Mouse (Mus musculus) granulocyte monocyte progenitor cell, adult 5-6 weeks (primary cell): ENCODE data around the gene Plch2. TPM values are rescaled to one million over a fixed set of nuclear protein-coding genes. Genes with fewer than 3 reads are reported as not detected.
A peak's percentile ranks its signal among the peaks of the same experiment; 100 is the strongest.

Experiments
- ATAC-seq: replicated peaks from 2 replicates; pipeline ENCODE4 v1.8.0; 2016; ENCODE audit warnings: mild to moderate bottlenecking, moderate TSS enrichment, inconsistent platforms; ENCODE audit not compliant: poor library complexity, severe bottlenecking
- total RNA-seq, 2 experiments: library from RNA; stranded (forward) in 1 of 2; stranded (reverse) in 1 of 2; fragments of 200-712, 200-1000 nt in 1 of 2; fragments of >200 nt in 1 of 2; fragmentation: Nextera tagmentation in 1 of 2; gene quantifications; 2 replicates each; pipeline ENCODE4 v1.2.3; 2014 to 2017

Plch2 gene
- total RNA-seq, 2 experiments from 2014 or later: 0.30 TPM; not detected in 1

DNA sequence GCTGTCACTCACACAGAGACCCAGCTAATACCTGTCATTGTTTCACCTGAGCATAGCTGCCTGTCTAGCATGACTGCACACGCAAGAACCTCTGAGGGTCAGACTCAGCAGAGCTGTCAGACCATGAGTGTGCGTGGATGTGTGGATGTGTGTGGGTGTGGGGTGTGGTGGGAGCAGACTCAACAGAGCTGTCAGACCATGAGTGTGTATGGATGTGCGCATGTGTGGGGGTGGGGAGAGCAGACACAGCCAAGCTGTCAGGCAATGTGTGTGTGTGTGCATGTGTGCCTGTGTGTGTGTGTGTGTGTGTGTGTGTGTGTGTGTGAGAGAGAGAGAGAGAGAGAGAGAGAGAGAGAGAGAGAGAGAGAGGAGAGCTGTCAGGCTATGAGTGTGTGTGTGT lies 51.3 kb downstream of the Plch2 start:
- ATAC-seq: no peak

DNA sequence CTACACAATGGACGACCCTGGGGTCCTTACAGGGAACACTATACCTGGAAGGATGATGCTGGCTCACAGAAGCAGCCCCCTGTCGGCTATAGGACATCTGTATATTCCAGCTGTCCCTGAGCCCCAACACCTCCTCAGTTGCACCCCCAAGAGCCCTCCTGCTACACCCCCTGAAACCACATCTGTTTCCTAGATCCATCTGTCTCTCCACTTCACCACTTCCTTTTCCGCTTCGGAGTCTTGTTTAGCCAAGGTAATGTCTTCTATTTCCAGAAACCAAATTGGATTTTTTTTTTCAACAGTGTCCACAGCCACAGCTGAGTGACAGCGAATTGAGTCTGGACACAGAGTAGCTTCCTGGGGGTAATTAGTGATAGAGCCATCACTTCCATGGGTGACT lies 57.2 kb downstream of the Plch2 start:
- ATAC-seq: peak; percentile 42

DNA sequence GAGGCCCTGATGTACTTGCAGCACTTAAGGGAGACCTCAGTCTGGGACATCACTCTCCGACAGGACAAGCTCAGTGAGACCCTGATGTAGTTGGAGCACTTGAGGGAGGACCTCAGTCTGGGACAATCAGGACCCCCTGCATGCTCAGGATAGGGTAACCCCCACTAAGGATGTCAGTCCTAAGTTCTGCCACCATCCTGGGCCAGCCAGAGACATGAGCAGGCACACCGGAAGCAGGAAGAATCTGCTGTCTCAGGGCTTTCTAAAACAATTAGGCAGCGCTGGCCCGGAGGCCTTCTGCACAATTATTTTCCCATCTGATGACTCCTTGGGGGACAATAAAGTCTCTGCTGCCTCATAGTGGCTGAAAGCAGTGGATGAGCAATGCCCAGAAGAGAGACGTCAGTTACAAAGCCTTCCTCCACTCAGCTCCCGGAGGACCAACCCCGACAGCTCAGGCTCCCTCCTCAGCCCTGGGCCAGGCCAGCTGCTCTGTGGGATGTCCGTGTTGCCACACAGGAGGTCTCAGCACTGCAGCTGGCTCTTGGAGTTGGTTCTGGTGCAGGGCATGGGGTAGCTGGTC lies 59.9 kb downstream of the Plch2 start:
- no peak for ATAC-seq

DNA sequence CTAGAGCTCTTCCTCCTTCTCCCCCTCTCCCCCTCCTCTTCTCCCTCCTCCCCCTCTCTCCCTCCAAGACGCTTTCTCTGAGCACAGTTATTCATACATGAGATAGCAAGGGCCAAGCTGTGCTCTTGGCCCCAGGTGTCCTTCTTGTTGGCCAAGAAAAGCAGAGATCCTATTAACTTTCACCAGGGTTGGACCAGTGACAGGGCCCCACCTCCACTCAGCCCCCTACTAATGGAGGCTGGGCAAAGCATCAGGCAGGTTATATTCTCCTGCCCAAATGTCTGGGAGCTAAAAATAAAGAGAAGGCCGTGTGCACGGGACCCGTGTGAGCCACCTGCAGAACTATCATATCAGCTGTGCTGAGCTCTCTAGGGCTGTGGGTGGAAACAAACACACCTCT lies 61.7 kb downstream of the Plch2 start:
- ATAC-seq: no peak

DNA sequence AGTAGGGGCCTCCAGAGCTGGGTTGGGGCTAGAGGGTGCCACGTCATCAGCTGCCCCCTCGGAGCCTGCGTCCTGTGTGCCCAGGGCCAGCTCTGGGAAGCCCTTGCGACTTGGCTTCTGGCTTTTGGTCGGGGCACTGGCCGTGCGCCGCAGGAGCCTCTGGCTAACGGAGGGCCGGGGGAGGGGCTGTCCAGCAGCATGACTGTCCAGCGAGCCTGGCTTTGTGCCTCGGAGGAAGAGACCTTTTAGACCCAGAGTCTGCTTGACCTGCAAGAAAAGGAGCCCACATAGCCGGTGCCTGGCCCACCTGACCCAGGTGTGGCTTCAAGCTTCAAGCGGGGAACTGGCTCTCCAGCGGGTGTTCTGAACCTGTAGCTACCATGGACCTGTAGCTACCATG lies 69.8 kb downstream of the Plch2 start:
- ATAC-seq: no peak

DNA sequence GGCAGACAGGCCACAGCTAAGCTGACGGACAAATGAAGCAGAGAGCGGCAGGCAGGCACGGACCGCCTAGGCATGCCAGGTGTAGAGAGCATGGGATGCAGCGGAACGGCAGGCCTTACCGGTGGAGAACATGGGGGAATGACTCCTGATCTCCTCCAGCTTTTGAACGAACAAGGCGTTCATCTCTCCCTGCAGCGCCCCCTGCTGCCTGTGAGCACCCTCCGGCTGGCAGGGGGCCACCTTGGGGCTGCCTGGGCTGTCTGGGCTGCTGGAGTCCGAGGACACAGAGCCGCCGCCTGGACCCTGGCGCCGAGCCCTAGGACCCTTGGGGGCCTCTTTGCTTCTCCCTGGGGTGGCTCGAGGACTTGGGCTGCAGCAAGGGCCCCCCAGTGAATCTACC lies 70.5 kb downstream of the Plch2 start:
- ATAC-seq: peak; percentile 56

DNA sequence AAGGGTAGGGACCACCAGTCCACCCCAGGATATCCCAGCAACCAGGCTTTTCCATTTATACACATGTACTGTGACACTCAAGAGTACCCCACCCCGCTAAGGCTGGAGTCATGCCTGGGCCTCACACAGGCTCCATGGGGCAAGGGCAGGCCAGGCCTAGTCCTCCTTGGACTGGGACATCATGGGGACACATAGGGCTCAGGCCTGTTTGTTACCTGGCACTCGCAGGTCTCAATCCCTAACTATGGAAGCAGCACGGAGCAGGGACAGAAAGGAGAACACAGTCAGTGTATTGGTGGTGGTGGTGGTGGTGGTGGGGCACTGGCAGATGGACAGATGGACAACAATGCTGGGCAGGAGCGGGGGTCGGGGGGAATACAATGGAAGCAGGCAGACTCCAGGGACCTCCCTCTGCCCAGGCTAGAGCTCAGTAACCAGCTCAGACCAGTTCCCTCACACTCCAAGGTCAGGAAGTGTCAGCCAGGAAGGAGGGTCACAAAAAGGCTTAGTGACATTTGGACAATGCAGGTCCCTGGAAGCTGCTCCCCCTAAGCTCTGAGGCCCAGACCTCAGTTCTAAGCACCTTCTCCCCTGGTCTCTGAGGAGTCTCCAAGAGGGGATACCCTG lies 71.3 kb downstream of the Plch2 start:
- ATAC-seq: no peak

DNA sequence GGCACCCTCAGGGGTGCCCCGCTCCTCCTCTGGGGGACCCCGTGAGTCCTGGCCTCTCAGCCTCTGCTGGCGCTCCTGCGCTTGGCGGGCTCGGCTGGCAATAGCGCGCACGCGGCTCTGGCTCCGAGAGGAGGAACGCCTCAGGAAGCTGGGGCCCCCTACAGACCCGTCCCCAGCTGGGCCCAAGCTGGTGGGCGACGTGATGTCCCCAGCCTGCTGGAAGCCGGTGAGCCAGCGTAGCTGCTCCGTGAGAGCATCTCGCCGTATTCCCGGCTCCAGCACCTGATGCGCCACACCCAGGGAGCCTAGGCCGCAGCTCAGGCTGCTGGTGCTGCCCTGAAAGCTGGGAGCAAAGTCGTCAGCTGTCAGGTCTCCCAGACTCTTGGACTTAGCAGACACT lies 72.8 kb downstream of the Plch2 start:
- no peak for ATAC-seq

DNA sequence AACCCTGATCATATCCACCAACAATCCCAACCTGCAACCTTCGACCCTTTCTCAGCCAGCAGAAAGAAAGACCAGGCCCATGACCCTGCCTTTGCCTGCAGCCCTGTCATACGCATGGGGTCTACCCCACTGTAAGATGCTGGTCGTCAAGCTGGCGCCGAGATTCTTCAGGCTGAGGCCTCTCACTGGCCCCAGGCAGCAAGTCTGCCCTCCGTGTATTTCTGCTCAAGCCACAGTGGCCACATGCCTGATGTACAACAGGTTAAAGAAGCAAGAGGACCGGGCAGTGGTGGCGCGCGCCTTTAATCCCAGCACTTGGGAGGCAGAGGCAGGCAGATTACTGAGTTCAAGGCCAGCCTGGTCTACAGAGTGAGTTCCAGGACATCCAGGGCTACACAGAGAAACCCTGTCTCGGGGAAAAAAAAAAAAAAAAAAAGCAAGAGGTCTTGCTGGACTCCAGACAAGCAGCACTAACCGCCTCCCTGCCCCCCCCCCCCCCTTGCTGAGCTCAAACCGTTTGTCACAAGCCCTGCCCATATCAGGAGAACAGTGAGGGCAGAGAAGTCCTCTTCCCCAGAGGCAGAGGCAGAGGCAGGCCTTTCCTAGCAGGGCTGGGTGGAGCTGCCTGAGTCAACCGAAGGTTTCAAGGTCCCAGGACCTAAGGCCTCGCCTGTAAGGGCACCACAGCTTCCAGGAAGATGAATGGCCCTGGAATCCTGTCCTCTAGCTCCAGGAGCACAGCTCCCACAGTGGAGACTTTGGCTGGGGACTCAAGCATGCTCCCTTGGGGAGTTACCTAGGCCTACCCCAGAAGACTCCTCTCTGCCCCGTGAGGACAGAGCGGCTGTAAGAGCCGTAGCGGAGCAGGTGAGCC lies 74.1 kb downstream of the Plch2 start:
- no peak for ATAC-seq

DNA sequence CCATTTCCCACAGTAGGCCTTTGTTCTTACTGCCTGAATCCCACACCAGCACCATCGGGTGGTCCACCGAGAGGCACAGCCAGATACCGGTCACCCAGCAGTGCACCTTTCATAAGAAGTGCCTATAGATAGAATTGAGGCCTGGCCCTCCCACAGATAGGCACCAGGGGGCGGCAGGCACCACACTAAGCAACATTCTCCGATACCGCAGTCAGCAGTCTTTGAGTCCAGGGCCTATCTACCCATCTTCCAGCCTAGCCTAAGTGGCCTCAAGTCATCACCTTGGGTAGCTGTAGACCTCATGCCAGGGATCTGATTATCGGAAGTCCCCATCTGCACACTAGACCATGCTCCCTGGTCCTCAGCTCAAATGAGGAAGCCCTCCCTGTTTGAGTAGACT lies 75.1 kb downstream of the Plch2 start:
- peak; percentile 47 for ATAC-seq

DNA sequence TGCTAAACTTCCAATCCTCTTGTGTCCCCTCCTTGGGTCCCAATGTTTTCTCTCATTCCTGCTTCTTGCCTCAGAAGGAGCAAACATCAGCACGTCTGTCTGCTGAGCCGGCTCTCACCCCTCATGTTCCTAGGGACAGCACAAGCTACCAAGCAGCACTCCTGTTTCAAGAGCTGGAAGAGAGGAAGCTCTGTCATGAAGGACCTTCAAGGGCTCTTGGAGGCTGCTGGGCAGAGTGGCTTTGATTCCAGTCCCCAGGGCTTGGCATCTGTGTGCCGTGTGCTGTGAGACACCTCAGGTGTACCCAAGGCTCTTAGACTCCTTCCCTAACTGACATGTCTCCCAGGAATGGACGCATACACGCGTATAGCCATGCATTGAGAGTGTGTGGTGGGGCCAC lies 75.5 kb downstream of the Plch2 start:
- ATAC-seq: no peak

DNA sequence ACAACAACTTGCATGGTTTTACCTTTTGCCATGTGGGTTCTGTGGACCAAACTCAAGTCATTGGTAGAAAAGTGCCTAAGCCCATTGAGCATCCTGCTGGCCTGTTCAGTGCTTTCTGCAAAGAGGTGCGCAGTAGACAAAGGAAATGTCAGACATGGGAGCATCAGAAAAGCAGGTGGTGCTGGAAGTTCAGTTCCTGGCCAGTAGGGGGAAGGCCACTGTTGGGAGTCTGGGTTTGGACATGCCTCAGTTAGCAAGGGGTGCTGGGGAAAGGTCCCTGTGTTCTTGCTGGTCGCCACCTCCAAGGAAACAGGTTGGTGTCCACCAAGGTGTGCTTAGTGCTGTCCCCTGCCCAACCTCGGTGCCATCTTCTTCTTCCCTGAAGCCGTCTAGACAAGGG lies 76.5 kb downstream of the Plch2 start:
- no peak for ATAC-seq

DNA sequence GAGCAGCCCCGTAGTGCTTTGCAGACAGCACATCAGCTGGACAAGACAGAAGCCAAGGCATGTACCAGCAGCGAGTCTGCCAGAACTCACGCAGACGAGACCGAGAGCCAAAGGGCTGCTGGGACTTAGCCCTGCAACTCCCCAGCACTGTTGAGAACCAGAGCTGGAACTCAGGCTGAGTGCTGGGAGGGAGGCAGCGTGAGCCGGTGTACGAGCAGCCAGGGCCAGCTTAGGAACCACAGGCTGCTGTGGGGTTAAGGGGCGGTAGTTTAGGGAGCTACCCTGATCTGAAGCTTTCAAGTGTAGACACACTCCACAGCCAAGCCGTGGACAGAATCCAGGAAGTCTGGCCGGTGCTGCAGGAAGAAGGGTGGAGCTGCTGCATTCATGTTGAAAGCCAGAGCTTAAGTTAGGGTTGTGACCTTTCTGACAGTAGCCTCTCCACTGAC lies 82.4 kb downstream of the Plch2 start:
- no peak for ATAC-seq

DNA sequence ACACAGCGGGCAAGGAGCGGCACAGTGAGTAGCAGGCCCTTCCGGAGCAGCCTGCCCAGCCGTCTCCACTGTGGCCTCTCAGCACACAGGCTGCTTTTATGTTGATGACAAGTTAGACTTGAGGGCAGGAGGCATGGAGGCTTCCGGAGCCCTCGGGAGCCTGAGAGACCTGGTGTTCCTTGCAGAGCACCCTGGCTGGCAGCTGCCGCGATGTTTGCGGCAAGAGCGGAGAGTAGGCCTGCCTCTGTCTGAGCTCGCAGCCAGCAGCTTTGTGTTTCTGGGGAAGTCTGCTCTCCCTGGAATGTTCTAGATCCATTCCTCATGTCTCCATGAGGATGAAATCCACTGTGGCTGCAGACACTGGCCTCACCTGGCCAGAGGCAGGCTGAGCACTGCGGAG lies 84.0 kb downstream of the Plch2 start:
- ATAC-seq: no peak

DNA sequence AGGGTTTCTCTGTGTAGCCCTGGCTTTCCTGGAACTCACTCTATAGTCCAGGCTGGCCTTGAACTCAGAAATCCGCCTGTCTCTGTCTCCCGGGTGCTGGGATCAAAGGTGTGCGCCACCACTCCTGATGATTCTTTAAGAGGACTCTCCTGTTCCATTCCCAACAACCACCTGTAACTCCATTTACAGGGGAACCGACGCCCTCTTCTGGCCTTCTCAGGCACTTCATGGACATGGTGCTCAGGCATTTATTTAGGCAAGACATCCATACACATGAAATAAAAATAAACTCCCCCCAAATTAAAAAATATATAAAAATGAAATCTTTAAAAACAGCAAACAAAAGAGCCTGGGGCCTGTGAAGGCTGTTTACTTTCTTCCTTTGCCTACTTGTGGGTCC lies 89.4 kb downstream of the Plch2 start:
- no peak for ATAC-seq

DNA sequence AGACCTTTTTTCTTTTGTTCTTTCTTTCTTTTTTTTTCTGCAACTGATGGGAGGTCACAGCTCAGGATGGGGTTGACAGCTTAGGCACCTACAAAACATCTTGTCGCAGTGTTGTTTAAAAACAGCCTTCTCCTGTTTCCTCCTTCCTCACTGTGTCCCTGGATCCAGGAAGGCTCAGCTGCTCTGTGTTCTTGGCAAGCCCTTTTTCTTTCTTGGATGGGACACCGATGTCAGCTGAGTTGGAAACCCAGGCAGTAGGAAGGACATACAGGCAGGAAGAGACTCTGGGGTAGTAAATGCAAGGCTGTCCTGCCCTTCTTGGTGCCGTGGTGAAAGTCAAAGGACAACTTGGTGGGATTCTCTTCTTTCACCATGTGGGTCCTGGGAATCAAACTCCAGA lies 90.7 kb downstream of the Plch2 start:
- no peak for ATAC-seq

DNA sequence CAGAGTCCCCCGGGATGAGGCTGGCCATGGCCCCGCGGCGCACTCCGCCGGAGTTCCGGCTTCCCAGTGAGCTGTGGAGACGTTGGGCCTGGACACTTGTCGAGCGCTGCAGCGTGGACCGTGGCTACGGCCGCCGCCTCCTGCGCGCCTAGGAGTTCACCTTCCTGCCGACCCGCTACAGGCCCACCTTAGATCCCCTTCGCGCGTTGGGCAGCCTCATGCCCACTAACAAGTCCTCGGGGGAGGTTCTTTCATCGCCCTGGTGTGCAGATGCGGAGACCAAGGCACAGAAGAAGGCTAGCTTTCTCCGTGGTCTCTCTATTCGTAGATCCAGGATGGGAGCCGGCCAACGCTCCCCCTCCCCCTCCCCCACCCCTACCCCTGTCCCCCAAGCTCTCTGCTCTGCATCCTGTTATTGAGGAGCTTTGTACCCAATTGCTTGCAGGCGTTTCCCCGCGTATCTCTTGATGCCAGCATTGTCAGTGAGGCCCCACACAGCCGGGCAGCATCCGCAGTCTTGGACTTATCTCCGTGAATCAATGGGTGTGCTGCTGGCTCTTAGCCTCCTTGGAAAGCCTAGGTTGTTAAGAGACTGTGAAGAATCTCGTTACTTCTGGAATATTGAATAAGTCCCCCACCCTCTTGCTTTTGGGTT lies 91.9 kb downstream of the Plch2 start:
- 0 out of 2 replicates have a peak, but pooled peaks have one; percentile 1 for ATAC-seq

DNA sequence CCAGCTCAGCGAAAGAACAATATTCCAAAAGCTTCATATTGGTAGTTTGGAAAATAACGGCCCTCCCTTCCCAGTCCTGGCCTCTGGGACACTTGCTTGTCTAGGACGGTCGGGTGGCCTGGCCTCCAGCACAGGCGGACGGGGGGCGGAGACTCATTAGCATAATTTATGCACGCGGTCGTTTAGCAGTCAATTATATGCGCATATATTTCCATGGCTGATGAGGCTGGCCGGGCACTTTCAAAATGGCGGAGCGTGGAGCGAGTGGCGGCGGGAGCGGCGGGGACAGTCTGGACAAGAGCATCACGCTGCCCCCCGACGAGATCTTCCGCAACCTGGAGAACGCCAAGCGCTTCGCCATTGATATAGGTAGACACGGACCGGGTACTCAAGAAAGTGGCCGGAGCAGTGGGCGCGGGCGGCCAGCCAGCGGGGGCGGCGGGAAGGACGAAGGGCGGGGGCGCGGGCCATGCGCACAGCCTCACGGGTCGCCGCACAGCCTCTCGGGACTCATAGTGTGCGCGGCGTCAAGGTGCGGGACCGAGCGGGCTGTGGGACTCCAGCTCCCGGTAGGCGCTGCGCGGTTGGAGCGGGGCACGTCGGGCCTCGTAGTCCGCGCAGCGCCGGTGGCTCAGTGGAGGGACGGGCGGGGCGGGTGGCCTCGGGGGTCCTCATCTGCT lies 92.5 kb downstream of the Plch2 start, which contains the start of gene Pank4:
Gene Pank4, plus strand, starts transcription at position 223 of the 680 bp plus-strand sequence.
- ATAC-seq: peak; percentile 69

DNA sequence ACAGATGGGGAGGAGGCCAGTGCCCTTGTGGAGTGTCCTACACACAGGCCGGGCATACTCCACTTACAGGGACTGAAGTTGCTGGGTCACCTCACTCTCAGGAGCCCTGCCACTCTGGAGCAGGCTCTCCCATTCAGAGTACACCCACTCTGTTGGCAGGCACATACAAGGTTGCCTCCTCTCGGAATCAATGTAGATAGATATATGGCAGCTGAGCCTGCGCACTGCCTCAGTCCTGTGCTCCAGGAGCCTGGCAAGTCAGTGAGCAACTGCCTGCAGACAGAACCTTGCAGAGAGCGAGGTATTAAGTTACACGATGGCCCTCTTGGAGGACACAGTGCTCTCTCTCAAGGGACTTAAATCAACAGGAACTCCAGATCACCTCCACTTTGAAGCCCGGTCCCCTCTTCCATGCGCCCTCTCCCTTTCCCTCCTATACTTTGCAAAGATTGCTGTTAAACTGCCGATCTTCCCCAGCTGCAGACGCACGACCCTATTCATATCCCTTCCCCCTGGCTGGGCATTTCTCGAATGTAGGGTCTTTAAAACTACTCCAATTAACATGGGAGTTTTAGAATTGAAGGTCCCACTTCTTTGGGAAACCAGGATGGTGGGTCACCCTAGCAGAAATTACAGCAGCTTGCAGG lies 93.3 kb downstream of the Plch2 start:
- ATAC-seq: no peak

DNA sequence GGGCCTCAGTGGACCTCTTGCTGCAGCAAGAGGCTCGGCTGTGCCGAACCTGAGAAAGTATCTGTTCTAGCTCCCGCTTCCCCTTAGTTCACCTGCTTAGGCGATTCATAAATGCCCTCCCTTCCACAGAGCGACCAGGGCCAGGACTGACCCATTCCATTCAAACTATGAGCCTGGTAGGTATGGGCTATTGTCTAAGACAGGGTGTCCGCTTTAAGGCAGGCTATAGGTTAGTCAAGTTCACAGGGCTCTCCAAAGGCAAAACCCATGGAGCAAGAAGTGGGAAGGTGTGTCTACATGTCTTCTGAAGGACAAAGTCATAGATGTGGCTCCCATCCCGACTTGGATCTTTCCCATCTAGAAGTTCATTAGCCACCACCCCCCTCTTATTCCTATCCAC lies 93.9 kb downstream of the Plch2 start:
- no peak for ATAC-seq
